Mouse (Mus musculus) embryonic facial prominence, embryonic 10.5 days (tissue): ENCODE data around the gene Gadl1. TPM values are rescaled to one million over a fixed set of nuclear protein-coding genes. Genes with fewer than 3 reads are reported as not detected.

Experiments
- DNase-seq: peaks from one replicate; pipeline ENCODE4 v3.0.0-alpha.2; 2017; ENCODE audit warnings: low spot score
- H3K27ac ChIP-seq: fragments of 300-500 bp; sonication (generic); replicated peaks from 2 replicates; pipeline ENCODE4 v1.5.1; 2016; ENCODE audit warnings: mild to moderate bottlenecking
- H3K27me3 ChIP-seq: fragments of 300-500 bp; sonication (generic); replicated peaks from 2 replicates; pipeline ENCODE4 v1.6.1; 2016; ENCODE audit warnings: low read depth, mild to moderate bottlenecking; ENCODE audit not compliant: poor library complexity, severe bottlenecking
- H3K36me3 ChIP-seq: fragments of 300-500 bp; sonication (generic); replicated peaks from 2 replicates; pipeline ENCODE4 v1.6.1; 2016; ENCODE audit warnings: mild to moderate bottlenecking, moderate library complexity
- H3K4me1 ChIP-seq: fragments of 300-500 bp; sonication (generic); 2 replicates; pipeline ENCODE4 v1.6.1; 2016
- H3K4me3 ChIP-seq: fragments of 300-500 bp; sonication (generic); 2 replicates; pipeline ENCODE4 v1.5.1; 2016; ENCODE audit warnings: mild to moderate bottlenecking, moderate library complexity
- H3K9me3 ChIP-seq: fragments of 300-500 bp; sonication (generic); 2 replicates; pipeline ENCODE4 v1.6.1; 2016; ENCODE audit warnings: mild to moderate bottlenecking
- WGBS: fragments of 180-500 bp; shearing (Covaris S2); methylation state at CpG from one replicate; pipeline ENCODE4 v1.1.7; 2016; 5-methylcytosine and 5-hydroxymethylcytosine counted together
- polyA plus RNA-seq: library from polyadenylated mRNA; unstranded; fragments of >200 nt; fragmentation: Nextera tagmentation; extraction: Ambion mirVana; gene quantifications from 2 replicates; pipeline ENCODE4 v1.2.1, GENCODE M21; 2016

Gene Gadl1
- polyA plus RNA-seq, 1 experiment from 2014 or later: 0.35 TPM

DNA sequence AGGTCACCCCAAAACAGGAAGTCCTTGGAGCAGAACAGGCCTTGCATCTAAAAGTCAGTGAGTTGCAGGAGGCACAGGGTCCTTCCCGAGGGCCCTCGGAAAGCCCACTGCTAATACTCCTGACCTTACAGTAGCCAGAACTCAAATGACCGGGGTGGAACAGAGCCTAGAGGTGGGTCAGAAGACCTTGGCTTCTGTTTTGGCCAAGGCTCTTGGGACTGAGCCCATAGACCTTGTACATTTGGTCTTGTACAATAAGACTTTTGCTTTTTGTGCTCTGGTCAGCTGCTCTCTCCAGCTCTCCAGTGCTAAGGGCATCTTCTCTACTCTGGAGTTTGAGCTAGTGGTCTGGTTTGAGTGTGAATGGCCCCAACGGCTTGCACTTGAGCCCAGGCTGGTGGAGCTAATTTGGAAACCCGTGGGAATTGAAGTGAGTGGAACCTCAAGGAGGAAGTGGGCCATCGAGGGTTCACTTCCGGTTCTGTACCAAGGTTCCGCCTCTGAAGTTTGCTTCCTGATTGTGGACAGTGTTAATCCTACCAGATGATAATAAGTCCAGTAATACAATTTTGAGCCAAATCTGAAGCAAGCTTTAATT lies 174.6 kb downstream of the Gadl1 start:
- Histone ChIP-seq H3K4me1 (no peaks in the 10 kb centered on the region), H3K27me3 (no peaks in the 10 kb centered on the region), H3K27ac (no peak overlapping the region), H3K36me3 (no peaks in the 10 kb centered on the region), H3K4me3 (no peak overlapping the region), H3K9me3 (no peaks in the 10 kb centered on the region)
- no peak for DNase-seq
- 91% methylated on average over 8 of the region's 8 CpGs for WGBS

DNA sequence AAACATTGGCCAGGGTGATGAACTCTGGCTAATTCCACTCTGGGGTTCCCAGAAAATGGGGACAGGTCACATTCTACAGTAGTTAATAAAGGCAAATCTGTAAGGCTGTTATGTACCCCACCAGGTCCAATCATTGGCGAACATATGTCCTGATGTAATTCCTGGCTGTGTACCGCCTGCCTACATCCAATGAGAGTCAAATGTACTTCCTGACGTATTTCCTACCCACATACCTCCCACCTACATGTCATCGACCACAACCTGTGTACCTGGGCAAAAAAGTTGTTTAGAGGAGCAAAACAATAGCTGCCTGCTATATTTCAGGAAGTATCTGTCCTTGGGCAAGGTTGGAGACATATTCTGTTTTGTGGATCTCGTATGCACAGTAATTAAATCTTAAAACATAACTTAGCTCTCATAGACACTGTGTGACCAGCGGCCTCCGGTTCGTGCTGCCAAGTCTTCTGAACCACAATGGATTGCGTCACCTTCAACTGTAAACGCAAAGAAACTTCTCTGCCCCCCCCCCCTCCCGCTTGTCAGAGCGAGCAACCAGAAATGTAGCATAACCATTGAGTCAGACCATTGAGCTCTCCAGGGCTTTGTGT lies 175.2 kb downstream of the Gadl1 start:
- Histone ChIP-seq H3K36me3 (no peaks in the 10 kb centered on the region), H3K27ac (no peak overlapping the region), H3K4me1 (no peaks in the 10 kb centered on the region), H3K9me3 (no peaks in the 10 kb centered on the region), H3K27me3 (no peaks in the 10 kb centered on the region), H3K4me3 (no peak overlapping the region)
- 91% methylated on average over 12 of the region's 12 CpGs for WGBS
- DNase-seq: no peak

DNA sequence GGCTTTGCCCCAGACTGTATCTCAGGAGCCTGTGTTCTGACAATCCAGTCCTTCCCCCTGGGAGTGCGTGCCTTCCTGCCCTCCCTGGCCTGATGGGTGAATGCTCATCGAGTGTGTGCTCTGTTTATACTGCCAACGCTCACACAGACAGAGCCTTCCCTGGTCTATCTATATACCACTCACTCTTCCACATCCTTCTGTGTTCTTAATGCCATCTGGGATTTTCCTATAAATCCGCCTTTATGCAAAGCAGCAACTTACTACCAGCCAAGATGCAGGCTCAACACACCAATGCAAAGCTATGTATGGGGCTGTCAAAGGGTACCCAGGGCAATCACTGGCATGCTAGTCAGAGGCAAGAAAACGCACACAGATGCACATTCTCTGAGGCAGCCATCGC lies 176.7 kb downstream of the Gadl1 start:
- H3K27me3 ChIP-seq: no peaks in the 10 kb centered on the region
- no peak overlapping the region for H3K27ac ChIP-seq
- no peaks in the 10 kb centered on the region for H3K4me1 ChIP-seq
- peaks cover 9% of the 10 kb centered on the region; the same call in 1 of the 2 replicates for H3K36me3 ChIP-seq
- no peaks in the 10 kb centered on the region for H3K9me3 ChIP-seq
- H3K4me3 ChIP-seq: no peak overlapping the region
- 90% methylated on average over 6 of the region's 6 CpGs for WGBS
- no peak for DNase-seq

DNA sequence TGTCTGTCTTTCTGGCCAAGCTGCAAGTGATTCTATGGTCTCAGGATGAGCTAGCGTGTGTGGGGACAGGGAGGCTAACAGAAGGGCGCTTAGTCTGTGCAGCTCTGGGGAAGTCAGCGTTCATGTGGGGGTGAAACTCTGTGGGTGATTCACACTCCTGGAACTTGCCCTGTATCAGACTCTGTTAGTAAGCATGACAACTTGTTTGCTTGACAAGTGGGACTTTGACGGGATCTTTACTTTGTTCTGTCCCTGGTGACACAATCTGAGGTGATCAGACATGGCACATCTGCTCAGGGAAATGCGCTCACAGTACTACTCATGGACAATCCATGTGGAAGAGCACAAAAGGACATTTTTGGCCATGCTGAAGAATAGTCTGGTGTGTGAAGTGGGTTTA lies 178.0 kb downstream of the Gadl1 start:
- H3K9me3 ChIP-seq: no peaks in the 10 kb centered on the region
- H3K4me3 ChIP-seq: no peak overlapping the region
- H3K36me3 ChIP-seq: peaks cover 13% of the 10 kb centered on the region; the same call in 1 of the 2 replicates
- no peak for DNase-seq
- H3K4me1 ChIP-seq: no peaks in the 10 kb centered on the region
- H3K27ac ChIP-seq: no peak overlapping the region
- WGBS: 93% methylated on average over 5 of the region's 5 CpGs
- no peaks in the 10 kb centered on the region for H3K27me3 ChIP-seq

DNA sequence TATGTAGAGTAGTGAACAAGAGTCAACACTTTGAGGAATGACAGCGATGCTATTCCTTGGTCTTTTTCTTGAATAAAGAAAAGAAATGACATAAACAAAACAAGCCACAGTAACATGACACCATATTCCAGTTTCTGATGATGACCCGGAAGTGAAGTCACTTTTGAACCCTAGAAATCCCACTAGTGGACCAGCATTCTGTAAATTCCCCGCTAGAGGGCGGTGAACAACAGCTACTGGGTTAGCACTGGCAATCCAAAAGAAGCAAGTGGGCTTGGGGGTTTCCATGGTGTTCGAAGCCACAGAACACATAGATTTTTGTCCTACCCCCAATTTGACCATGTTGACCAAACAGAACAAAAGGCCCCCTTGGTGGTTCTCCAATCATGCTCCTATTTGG lies 178.6 kb downstream of the Gadl1 start:
- Histone ChIP-seq H3K9me3 (no peaks in the 10 kb centered on the region), H3K4me3 (no peak overlapping the region), H3K27me3 (no peaks in the 10 kb centered on the region), H3K27ac (no peak overlapping the region), H3K4me1 (no peaks in the 10 kb centered on the region), H3K36me3 (peaks cover 13% of the 10 kb centered on the region; the same call in 1 of the 2 replicates)
- DNase-seq: peak; percentile 80
- WGBS: 34% methylated on average over 5 of the region's 5 CpGs

DNA sequence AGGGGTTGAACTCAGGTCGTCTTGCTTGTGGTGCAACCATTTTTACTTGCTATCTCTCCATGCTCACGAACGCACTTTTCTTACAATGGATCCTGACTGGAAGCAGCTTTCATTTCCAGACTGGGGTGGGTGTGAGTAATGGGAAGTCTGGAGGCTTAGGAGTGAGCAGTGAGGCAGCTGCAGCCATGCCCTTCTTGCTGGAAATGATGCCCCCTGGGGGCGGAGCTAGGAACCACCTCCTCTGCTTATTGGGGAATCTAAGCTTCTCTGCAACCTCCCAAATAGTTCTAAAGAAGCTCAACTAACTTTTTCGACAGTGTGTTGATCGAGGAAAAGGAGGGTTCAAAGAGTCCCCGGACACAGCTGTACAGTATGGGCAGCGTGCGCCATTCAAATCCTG lies 179.7 kb downstream of the Gadl1 start:
- Histone ChIP-seq H3K27me3 (no peaks in the 10 kb centered on the region), H3K36me3 (peaks cover 13% of the 10 kb centered on the region; the same call in 1 of the 2 replicates)
- 90% methylated on average over 9 of the region's 9 CpGs for WGBS

DNA sequence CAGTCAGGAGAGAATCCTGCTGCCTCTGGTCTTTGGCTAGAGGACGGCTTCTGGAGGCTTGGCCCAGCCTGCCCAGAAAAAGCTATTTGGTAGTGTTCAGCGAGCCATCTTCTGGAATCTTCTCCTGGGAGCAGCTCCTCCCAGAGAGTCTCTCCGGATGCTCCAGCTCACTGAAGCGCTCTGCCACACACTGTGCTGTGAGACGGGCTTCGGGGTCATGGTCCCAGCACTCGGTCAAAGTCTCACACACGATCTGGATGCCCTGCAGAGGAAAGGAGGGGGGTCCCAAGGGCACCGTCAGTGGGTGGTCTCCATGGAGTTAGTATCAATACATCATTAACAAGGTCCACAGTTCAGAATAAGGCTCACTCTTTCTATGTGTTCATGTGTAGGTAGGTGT lies 181.0 kb downstream of the Gadl1 start:
- no peak overlapping the region for H3K4me3 ChIP-seq
- H3K36me3 ChIP-seq: peaks cover 13% of the 10 kb centered on the region; the same call in 1 of the 2 replicates
- H3K4me1 ChIP-seq: no peaks in the 10 kb centered on the region
- no peak for DNase-seq
- no peak overlapping the region for H3K27ac ChIP-seq
- H3K27me3 ChIP-seq: no peaks in the 10 kb centered on the region
- 92% methylated on average over 9 of the region's 9 CpGs for WGBS
- no peaks in the 10 kb centered on the region for H3K9me3 ChIP-seq

More for the DNA sequence above, 179.7 kb downstream of the Gadl1 start:
- no peak for DNase-seq
- H3K9me3 ChIP-seq: no peaks in the 10 kb centered on the region
- no peak overlapping the region for H3K27ac ChIP-seq
- no peak overlapping the region for H3K4me3 ChIP-seq
- no peaks in the 10 kb centered on the region for H3K4me1 ChIP-seq

DNA sequence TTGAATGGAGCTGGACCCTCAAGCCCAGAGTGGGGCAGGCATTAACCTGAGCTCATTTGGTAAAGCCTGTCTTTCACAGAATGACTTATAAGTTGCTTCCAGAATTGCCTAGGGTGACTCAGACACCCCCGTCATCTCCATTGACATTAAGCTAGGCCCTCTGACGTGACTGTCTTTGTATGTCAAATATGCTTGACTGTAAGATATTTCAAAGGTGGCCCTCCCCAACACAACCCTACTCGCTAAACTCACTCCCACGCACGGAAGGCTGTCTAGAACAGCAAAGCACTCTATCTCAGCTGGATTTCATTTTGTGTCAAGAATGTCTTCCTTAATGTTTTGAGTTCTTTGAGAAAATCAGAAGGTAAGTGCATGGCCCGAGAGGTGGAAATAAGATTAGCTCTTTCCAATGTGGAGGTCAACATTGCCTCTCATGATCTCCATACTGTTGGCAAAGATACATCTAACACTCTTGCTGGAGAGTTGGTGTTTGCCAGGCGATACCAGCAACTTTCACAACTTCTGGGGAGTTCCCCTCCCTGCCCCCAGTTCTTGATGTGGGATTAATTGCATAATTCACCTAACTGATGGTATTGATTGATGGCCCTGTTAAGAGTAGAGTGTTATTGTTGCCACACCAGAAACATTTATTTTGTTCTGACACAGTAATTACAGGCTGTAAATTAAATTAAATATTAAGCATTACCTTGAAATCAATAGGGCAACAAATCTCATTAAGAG lies 182.0 kb downstream of the Gadl1 start:
- H3K4me3 ChIP-seq: no peak overlapping the region
- H3K36me3 ChIP-seq: peaks cover 13% of the 10 kb centered on the region; the same call in 1 of the 2 replicates
- H3K9me3 ChIP-seq: no peaks in the 10 kb centered on the region
- H3K4me1 ChIP-seq: peaks cover 5% of the 10 kb centered on the region
- 86% methylated on average over 7 of the region's 7 CpGs for WGBS
- DNase-seq: no peak
- no peak overlapping the region for H3K27ac ChIP-seq
- H3K27me3 ChIP-seq: no peaks in the 10 kb centered on the region

DNA sequence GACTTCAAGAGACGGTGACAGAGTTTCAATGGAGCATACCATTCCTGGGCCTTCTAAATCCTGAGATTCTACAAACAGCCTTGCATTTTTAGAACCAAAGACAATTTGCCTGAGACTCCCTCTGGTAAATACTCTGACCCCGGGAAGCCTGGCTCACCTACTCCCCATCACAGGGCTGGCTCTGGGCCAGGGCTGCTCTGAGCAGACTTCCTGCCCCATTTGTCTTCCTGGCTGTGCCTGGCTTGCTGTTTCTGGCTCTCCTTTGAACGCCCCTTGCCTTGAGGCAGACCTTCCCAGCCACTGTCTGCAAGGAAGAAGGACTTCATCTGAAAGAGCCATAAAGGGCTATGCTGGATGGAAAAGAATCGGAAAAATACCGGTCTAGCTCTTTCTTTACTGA lies 182.7 kb downstream of the Gadl1 start:
- 78% methylated on average over 5 of the region's 5 CpGs for WGBS
- Histone ChIP-seq H3K4me3 (no peak overlapping the region), H3K4me1 (peaks cover 11% of the 10 kb centered on the region), H3K9me3 (no peaks in the 10 kb centered on the region), H3K36me3 (peaks cover 13% of the 10 kb centered on the region; the same call in 1 of the 2 replicates), H3K27me3 (no peaks in the 10 kb centered on the region), H3K27ac (no peak overlapping the region)
- no peak for DNase-seq

DNA sequence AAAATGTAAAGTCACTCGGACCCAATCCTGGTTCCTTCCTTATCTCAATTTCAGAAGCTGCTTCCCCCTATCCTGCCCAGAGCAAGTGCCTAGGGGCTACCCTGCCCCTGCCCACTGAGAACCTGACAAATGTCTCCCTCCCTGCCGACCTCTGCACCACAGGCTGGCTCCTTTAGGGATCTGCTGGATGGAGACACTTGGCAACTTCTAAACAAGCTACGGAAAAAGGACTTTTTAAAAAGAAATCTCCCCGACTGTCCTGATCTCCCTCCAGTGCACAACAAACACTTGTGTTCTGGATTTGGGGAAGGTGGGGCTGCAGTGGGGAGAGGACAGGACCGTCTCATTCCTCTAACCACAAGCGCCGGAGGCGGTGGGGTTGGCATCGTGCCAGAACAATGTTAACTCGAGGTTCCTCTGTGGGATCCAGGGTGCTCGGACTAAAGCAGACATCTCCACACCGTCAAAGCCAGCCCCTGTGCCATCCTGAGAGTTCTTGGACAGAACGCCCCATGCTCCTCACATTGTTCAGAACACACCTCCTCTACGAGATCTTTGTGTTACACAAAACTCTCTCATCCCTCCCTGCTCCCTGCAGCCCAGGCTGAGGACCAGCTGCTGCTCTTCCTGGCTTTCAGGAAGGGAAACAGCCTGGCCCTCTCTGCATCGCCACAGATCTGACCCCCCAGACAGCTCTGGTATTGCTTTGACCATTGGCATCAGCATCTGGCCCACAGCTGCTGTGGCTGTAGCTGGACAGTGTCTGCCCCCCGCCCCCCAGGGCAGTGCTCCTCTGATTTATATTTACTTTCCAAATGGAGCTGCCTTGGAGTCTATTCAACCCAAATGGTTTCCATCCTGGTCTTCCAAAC lies 189.7 kb downstream of the Gadl1 start:
- Histone ChIP-seq H3K27ac (peak overlapping the region; percentile 44), H3K27me3 (no peaks in the 10 kb centered on the region), H3K36me3 (peaks cover 14% of the 10 kb centered on the region)

DNA sequence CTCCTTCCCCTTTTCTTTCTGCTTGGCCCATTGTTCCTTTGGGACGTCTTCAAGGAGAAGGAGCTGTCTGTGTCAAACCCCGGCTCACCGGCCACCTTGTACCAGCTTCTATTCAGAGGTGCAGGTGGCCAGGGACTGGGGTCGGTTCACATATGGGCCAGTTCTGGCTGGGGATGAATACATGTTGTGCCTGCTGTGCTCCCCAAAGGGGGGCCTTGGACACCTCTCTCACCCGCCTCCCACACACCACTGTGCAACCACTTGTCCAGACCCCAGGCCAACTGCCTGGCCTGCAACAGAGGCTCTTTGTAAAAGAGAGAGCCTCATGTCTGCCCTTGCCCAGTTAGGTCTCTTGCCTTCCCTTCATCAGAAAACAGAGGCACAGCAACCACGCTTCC lies 190.3 kb downstream of the Gadl1 start:
- H3K9me3 ChIP-seq: no peaks in the 10 kb centered on the region
- DNase-seq: no peak
- H3K27me3 ChIP-seq: no peaks in the 10 kb centered on the region
- peak overlapping the region; percentile 44 for H3K27ac ChIP-seq
- H3K4me3 ChIP-seq: no peak overlapping the region
- H3K36me3 ChIP-seq: peaks cover 18% of the 10 kb centered on the region
- peaks cover 36% of the 10 kb centered on the region for H3K4me1 ChIP-seq
- 56% methylated on average over 6 of the region's 6 CpGs for WGBS

More for the DNA sequence above, 189.7 kb downstream of the Gadl1 start:
- 69% methylated on average over 16 of the region's 16 CpGs for WGBS
- Histone ChIP-seq H3K9me3 (no peaks in the 10 kb centered on the region), H3K4me1 (peaks cover 36% of the 10 kb centered on the region), H3K4me3 (no peak overlapping the region)
- DNase-seq: peak; percentile 49

DNA sequence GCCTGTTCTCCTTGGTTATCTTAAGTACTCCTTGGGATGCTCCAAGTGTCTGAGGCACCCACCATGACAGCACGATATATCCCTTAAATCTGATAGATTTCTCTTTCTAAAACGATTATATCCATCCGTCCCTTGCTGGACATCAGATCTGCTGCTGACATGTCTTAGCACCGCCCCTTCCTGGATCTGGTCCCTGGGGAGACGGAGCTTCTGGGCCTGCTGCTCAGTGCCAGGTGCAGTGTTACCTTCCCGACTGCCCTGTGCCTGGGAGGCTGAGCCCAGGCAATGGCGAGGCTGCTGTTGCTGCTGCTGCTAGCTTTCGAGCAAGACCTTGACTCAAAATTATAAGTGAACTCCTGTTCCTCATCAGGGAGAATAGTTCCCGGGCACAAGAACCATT lies 190.8 kb downstream of the Gadl1 start:
- H3K9me3 ChIP-seq: no peaks in the 10 kb centered on the region
- no peak for DNase-seq
- H3K4me1 ChIP-seq: peaks cover 36% of the 10 kb centered on the region
- peaks cover 22% of the 10 kb centered on the region for H3K36me3 ChIP-seq
- H3K27ac ChIP-seq: no peak overlapping the region
- H3K27me3 ChIP-seq: no peaks in the 10 kb centered on the region
- 76% methylated on average over 9 of the region's 9 CpGs for WGBS
- no peak overlapping the region for H3K4me3 ChIP-seq
